Mouse (Mus musculus) urinary bladder, postnatal 14 days (tissue): ENCODE measurements around the gene Prss27.
"Not testable (repeated sequence)": the region's sequence is repeated elsewhere in the genome, so short reads cannot be mapped to it uniquely, and the experiment has no call there.

Experiments used
- DNase-seq: peaks from one replicate; pipeline ENCODE4 v3.0.0; 2021; ENCODE audit warnings: low spot score

Prss27 gene

GRCm38 (mm10) chr17:24035087-24035486 lies 2.9 kb upstream of the Prss27 start:
- DNase-seq, result no peak

- no peak for DNase-seq
Measured at GRCm38 (mm10) chr17:24036954-24037353, 990 bp upstream of the Prss27 start.

GRCm38 (mm10) chr17:24037360-24037759 lies 584 bp upstream of the Prss27 start:
- DNase-seq, result peak; percentile 53

- no peak for DNase-seq
Measured at GRCm38 (mm10) chr17:24044482-24044881, 6.5 kb downstream of the Prss27 start.

- no peak for DNase-seq
Measured at GRCm38 (mm10) chr17:24045608-24046007, 7.7 kb downstream of the Prss27 start.

GRCm38 (mm10) chr17:24046026-24046425 lies 8.1 kb downstream of the Prss27 start:
- DNase-seq, result no peak

- DNase-seq, result no peak
Measured at GRCm38 (mm10) chr17:24048053-24048452, 10.1 kb downstream of the Prss27 start.

GRCm38 (mm10) chr17:24049008-24049407 lies 11.1 kb downstream of the Prss27 start:
- DNase-seq, result no peak

GRCm38 (mm10) chr17:24056636-24057625 lies 19.0 kb downstream of the Prss27 start:
- no peak for DNase-seq

- DNase-seq, result no peak
Measured at GRCm38 (mm10) chr17:24057730-24058245, 19.8 kb downstream of the Prss27 start.

- no peak for DNase-seq
Measured at GRCm38 (mm10) chr17:24062459-24063155, 24.7 kb downstream of the Prss27 start.

- no peak for DNase-seq
Measured at GRCm38 (mm10) chr17:24068271-24068670, 30.3 kb downstream of the Prss27 start.

- no peak for DNase-seq
Measured at GRCm38 (mm10) chr17:24069531-24069930, 31.6 kb downstream of the Prss27 start.

GRCm38 (mm10) chr17:24072919-24073696 lies 35.2 kb downstream of the Prss27 start, which contains the start of gene Kctd5:
TSS of gene Kctd5 (minus strand) at chr17:24073485.
- DNase-seq, result peak; percentile 93

- DNase-seq, result no peak
Measured at GRCm38 (mm10) chr17:24077101-24077500, 39.2 kb downstream of the Prss27 start.

GRCm38 (mm10) chr17:24084593-24084992 lies 46.6 kb downstream of the Prss27 start:
- DNase-seq, result no peak

- not testable (repeated sequence) for DNase-seq
Measured at GRCm38 (mm10) chr17:24086399-24086798, 48.5 kb downstream of the Prss27 start.

- DNase-seq, result no peak
Measured at GRCm38 (mm10) chr17:24090575-24090974, 52.6 kb downstream of the Prss27 start.
